8 mouse cellular contexts compared by ENCODE assay signal in genomic region chr3:102995605-102996321, GRCm38 (mm10). TPM values are rescaled to one million over a fixed set of nuclear protein-coding genes. Genes with fewer than 3 reads are reported as not detected.
A peak's percentile ranks its signal among the peaks of the same experiment; 100 is the strongest.
DNase-seq lines count a peak whose midpoint lies in the region; ATAC-seq and TF ChIP-seq lines count a peak whose summit lies in the region.

Gene Sike1 (plus strand): TSS chr3:102995708.

- under 1% methylated on average over 43 of the region's 60 CpGs for WGBS in forebrain, embryonic 13.5 days
- WGBS in large intestine, adult 2 months = under 1% methylated on average over 60 of the region's 60 CpGs
- under 1% methylated on average over 60 of the region's 60 CpGs for WGBS in liver, postnatal 0 days (ENCODE audit: insufficient replicate concordance)
- under 1% methylated on average over 60 of the region's 60 CpGs for WGBS in neural tube, embryonic 14.5 days

- peak within 1 kb of the TSS; percentile 89 for H3K9ac ChIP-seq in forebrain, embryonic 13.5 days
- H3K9ac ChIP-seq in liver, postnatal 0 days (replicated peaks) = peak within 1 kb of the TSS; percentile 78
- peak within 1 kb of the TSS; percentile 89 for H3K9ac ChIP-seq in neural tube, embryonic 14.5 days (replicated peaks; ENCODE audit: low read depth, low read length)

- peak within 1 kb of the TSS; percentile 69 for H3K4me2 ChIP-seq in forebrain, embryonic 13.5 days
- peak within 1 kb of the TSS; percentile 69 for H3K4me2 ChIP-seq in liver, postnatal 0 days (ENCODE audit: low read depth, low read length)
- peak within 1 kb of the TSS; percentile 49 for H3K4me2 ChIP-seq in neural tube, embryonic 14.5 days (ENCODE audit: low read depth, low read length)

- intact Hi-C loops in heart, postnatal 10 days (cut with DNase I) = loop anchor here (10.0 kb wide), 1 partner anchor 261 kb away; the partner anchor contains the start of gene Tspan2

- peak; percentile 88 for DNase-seq in c-Kit-positive CD71-positive TER-119-positive erythroid progenitor cells, embryonic 14.5 days (ENCODE audit: low spot score)
- peak; percentile 95 to 98 for DNase-seq in heart, postnatal 10 days
- DNase-seq in large intestine, adult 2 months (ENCODE audit: low read depth, low spot score) = peak; percentile 92
- DNase-seq in liver, postnatal 0 days = peak; percentile 94
- peak; percentile 95 for DNase-seq in testis, postnatal 10 days (ENCODE audit: low spot score)

- peaks cover 51% of the 10 kb centered on the region for H3K4me1 ChIP-seq in E14TG2a.4 (replicated peaks; ENCODE audit: low read depth, low read length)
- peaks cover 15% of the 10 kb centered on the region for H3K4me1 ChIP-seq in forebrain, embryonic 13.5 days
- peaks cover 14% of the 10 kb centered on the region for H3K4me1 ChIP-seq in liver, postnatal 0 days (ENCODE audit: insufficient read depth)
- peaks cover 6% of the 10 kb centered on the region; the same call in 1 of the 2 replicates for H3K4me1 ChIP-seq in neural tube, embryonic 14.5 days (ENCODE audit: control insufficient read depth, insufficient read depth, low read length)

- no peaks in the 10 kb centered on the region for H3K27me3 ChIP-seq in E14TG2a.4 (ENCODE audit: insufficient read depth, low read length)
- no peaks in the 10 kb centered on the region for H3K27me3 ChIP-seq in forebrain, embryonic 13.5 days
- no peaks in the 10 kb centered on the region for H3K27me3 ChIP-seq in liver, postnatal 0 days (ENCODE audit: insufficient read depth, low read length)
- no peaks in the 10 kb centered on the region for H3K27me3 ChIP-seq in neural tube, embryonic 14.5 days (ENCODE audit: control insufficient read depth, insufficient read depth, low read length)

- ATAC-seq in forebrain, embryonic 13.5 days = peak; percentile 98
- peak; percentile 98 for ATAC-seq in liver, postnatal 0 days
- peak; percentile 99 for ATAC-seq in neural tube, embryonic 14.5 days (ENCODE audit: low read depth)

- H3K27ac ChIP-seq in forebrain, embryonic 13.5 days = peak within 1 kb of the TSS; percentile 78
- H3K27ac ChIP-seq in liver, postnatal 0 days (ENCODE audit: low read depth) = peak within 1 kb of the TSS; percentile 97
- H3K27ac ChIP-seq in neural tube, embryonic 14.5 days (ENCODE audit: low read depth, low read length) = peak within 1 kb of the TSS; percentile 85

- no peak for TF ChIP-seq CTCF in E14TG2a.4 (conservative IDR thresholded peaks at IDR 0.05; ENCODE audit: low read length)
- TF ChIP-seq CTCF in liver, postnatal 0 days (IDR thresholded peaks at IDR 0.05; ENCODE audit: low read depth) = no peak

- H3K4me3 ChIP-seq in E14TG2a.4 (replicated peaks; ENCODE audit: low read length) = peak within 1 kb of the TSS; percentile 82
- peak within 1 kb of the TSS; percentile 69 for H3K4me3 ChIP-seq in forebrain, embryonic 13.5 days
- H3K4me3 ChIP-seq in liver, postnatal 0 days (ENCODE audit: low read depth, low read length) = peak within 1 kb of the TSS; percentile 75
- peak within 1 kb of the TSS; percentile 69 for H3K4me3 ChIP-seq in neural tube, embryonic 14.5 days (ENCODE audit: low read depth, low read length)

- H3K9me3 ChIP-seq in E14TG2a.4 (ENCODE audit: low read length) = no peaks in the 10 kb centered on the region
- no peaks in the 10 kb centered on the region; the same call in 1 of the 2 replicates for H3K9me3 ChIP-seq in forebrain, embryonic 13.5 days (replicated peaks)
- H3K9me3 ChIP-seq in liver, postnatal 0 days (ENCODE audit: low read length) = no peaks in the 10 kb centered on the region
- no peaks in the 10 kb centered on the region for H3K9me3 ChIP-seq in neural tube, embryonic 14.5 days (ENCODE audit: control insufficient read depth, low read length)

- H3K36me3 ChIP-seq in E14TG2a.4 (ENCODE audit: insufficient read depth, low read length) = peaks cover 35% of the 10 kb centered on the region
- peaks cover 29% of the 10 kb centered on the region for H3K36me3 ChIP-seq in forebrain, embryonic 13.5 days (ENCODE audit: poor library complexity, severe bottlenecking)
- H3K36me3 ChIP-seq in liver, postnatal 0 days (replicated peaks; ENCODE audit: insufficient read depth, low read length) = peaks cover 22% of the 10 kb centered on the region
- peaks cover 14% of the 10 kb centered on the region; the same call in 1 of the 2 replicates for H3K36me3 ChIP-seq in neural tube, embryonic 14.5 days (ENCODE audit: control insufficient read depth, insufficient read depth, low read length)

- no peak for TF ChIP-seq EP300 in liver, postnatal 0 days (IDR thresholded peaks at IDR 0.05; ENCODE audit: low read depth)

RNA-seq across cellular contexts. Expression of gene Sike1, which starts in this region (rescaled TPM):
- 54.5 and 61.0 TPM in 2 replicates for polyA plus RNA-seq in forebrain, embryonic 13.5 days (2015; fragmentation: Nextera tagmentation; extraction: Ambion mirVana)
- total RNA-seq in heart, postnatal 10 days (2021) = 100 to 1,000 TPM; 111 to 123 TPM
- polyA plus RNA-seq in large intestine, adult 2 months (2012; rRNA removed) = 13.9 and 17.7 TPM in 2 replicates
- 15.8 and 18.4 TPM in 2 replicates for polyA plus RNA-seq in liver, postnatal 0 days (2015; fragmentation: Nextera tagmentation; extraction: Ambion mirVana)
- polyA plus RNA-seq in neural tube, embryonic 14.5 days (2014; fragmentation: Nextera tagmentation; extraction: Ambion mirVana) = 68.8 and 72.7 TPM in 2 replicates

Comparison
In these comparisons a context has a peak if more than half of its experiments do, and no peak if none do; other contexts are left out.
1. Peak in every context shown above with its lines: DNase-seq, ATAC-seq, H3K4me3 ChIP-seq and H3K27ac ChIP-seq.